Mouse (Mus musculus) heart, adult 18-20 months (tissue): ENCODE measurements around the gene Ric8b. TPM values are rescaled to one million over a fixed set of nuclear protein-coding genes. Genes with fewer than 3 reads are reported as not detected.

ENCODE experiments used
- DNase-seq, 2 experiments: peaks; one replicate each; pipeline ENCODE4 v3.0.0; 2021 to 2022; ENCODE audit warnings: mixed read lengths in 1 of 2
- total RNA-seq, 2 experiments: library from RNA; stranded (reverse); gene quantifications; 2 replicates each; pipeline ENCODE4 v1.2.3; 2021

The Ric8b gene
- total RNA-seq, 2 experiments from 2014 or later = 37.8 to 42.2 TPM

- DNase-seq = peak in 1 of 2 experiments; percentile 24
These were observed 89.3 kb downstream of the Ric8b start for GRCm38 (mm10) chr10:85006573-85007310.

- DNase-seq = no peak
These were observed 90.7 kb downstream of the Ric8b start for GRCm38 (mm10) chr10:85007861-85008840.

GRCm38 (mm10) chr10:85011066-85011465, 93.7 kb downstream of the Ric8b start:
- no peak for DNase-seq

- peak; percentile 12 to 34 for DNase-seq
These were observed 96.0 kb downstream of the Ric8b start for GRCm38 (mm10) chr10:85013464-85013863.

- no peak for DNase-seq
These were observed 96.6 kb downstream of the Ric8b start for GRCm38 (mm10) chr10:85013924-85014428.

- no peak for DNase-seq
These were observed 97.1 kb downstream of the Ric8b start for GRCm38 (mm10) chr10:85014456-85014976.

- DNase-seq = no peak
These were observed 105.4 kb downstream of the Ric8b start for GRCm38 (mm10) chr10:85022647-85023312.

- DNase-seq = no peak
These were observed 105.9 kb downstream of the Ric8b start for GRCm38 (mm10) chr10:85023313-85023666.

- no peak for DNase-seq
These were observed 108.5 kb downstream of the Ric8b start for GRCm38 (mm10) chr10:85025799-85026424.

- DNase-seq = peak; percentile 45 to 55
These were observed 110.3 kb downstream of the Ric8b start for GRCm38 (mm10) chr10:85027619-85028175.

- no peak for DNase-seq
These were observed 117.8 kb downstream of the Ric8b start for GRCm38 (mm10) chr10:85035131-85035725.

- no peak for DNase-seq
These were observed 120.7 kb downstream of the Ric8b start for GRCm38 (mm10) chr10:85038147-85038546.

GRCm38 (mm10) chr10:85038852-85039251, 121.4 kb downstream of the Ric8b start:
- DNase-seq = no peak

- peak; percentile 11 to 22 for DNase-seq
These were observed 126.8 kb downstream of the Ric8b start for GRCm38 (mm10) chr10:85044191-85044711.

GRCm38 (mm10) chr10:85044732-85045720, 127.6 kb downstream of the Ric8b start:
- peak; percentile 68 to 72 for DNase-seq

GRCm38 (mm10) chr10:85046585-85046984, 129.2 kb downstream of the Ric8b start:
- peak; percentile 14 to 56 for DNase-seq

GRCm38 (mm10) chr10:85048008-85048407, 130.6 kb downstream of the Ric8b start:
- DNase-seq = no peak

GRCm38 (mm10) chr10:85050668-85051208, 133.3 kb downstream of the Ric8b start:
- no peak for DNase-seq

- no peak for DNase-seq
These were observed 135.0 kb downstream of the Ric8b start for GRCm38 (mm10) chr10:85052451-85052850.
